Mouse (Mus musculus) ZHBTc4 (cell line): ENCODE measurements around the gene Cep85l.

ENCODE experiments used
- DNase-seq: peaks from one replicate; pipeline ENCODE4 v3.0.0-alpha.2; 2011; ENCODE audit warnings: low read depth, low spot score

The Cep85l gene

DNA sequence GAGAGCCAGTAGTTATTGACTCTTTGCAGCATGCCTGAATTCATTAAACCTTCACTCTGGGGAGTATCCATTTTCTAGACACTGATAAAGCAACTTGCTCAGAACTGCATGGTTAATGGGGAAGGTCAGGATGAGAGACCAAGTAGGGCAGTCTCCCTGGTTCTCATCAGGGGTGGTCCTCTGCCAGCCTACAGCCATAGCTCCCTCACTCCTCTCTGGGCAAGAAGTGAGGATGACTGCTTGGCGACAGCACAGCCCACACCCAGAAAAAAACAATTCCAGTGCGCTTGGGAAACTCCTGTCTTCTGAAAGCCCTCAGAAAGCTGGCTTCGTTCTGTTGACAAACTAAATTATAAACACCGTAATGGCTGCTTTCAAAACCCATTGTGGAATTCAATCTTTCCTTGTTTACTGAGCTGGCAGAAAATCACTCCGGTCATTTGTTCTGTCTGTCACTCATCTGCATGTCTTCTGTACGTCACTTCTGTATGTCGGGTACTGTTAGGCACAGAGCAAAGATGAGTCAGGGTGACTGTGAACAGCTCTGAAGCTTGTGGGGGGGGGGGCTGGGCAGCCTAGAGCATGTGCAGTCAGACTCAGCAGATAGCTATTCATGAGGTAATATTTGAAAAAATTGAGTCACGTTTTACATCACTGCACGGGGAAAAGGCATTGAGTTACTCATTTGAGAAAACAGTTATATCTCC is 15.3 kb upstream of the Cep85l start:
- no peak for DNase-seq

DNA sequence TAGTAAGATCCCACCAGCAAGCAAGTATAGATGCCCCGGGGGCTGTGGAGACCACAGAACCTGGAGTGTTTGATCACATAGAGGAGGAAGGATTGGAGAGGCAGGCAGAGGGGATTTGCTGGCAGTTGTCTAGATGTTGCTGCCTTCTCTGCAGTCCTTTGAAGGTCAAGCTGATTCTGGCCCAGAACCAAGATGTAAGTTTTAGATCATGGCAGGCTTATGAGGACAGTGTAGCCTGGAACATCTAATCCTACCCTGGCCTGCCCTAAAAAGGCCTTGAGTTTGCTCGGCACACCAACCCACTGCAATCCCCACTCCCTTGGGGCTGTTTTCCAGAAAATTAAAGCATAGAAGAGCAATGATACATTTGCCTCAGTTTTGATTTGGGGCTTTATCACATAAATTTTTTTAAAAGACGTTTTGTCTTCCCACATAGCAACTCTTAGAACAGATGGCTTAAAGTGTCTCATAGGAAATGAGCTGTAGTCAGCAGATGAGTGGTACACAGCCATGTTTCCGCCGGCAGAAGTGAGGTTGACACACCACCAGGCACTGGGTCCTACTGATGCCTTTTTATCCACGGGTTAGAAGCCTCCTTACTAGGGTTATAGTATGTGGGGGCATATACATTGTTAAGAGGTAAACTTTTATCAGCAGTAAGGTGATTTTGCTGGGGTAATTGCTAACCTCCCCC is 8.6 kb upstream of the Cep85l start:
- DNase-seq: no peak

DNA sequence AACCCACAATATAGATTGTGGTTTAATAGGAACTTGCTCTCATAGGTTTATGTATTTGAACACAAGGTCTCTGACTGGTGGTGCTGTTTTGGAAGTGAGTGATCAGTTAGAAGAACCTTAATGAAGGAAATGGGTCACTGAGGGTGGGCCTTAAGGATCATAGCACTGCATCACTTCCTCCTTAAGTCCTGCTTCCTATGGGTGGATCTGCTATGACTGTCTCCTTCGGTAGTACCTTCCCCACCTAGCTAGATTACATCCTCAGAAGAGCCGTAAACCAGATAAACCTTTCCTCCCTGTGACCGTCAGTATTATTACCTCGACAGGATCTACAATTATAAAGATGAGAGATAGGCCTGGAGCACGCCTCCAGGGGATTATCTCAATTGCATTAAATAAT is 5.7 kb upstream of the Cep85l start:
- DNase-seq: no peak

DNA sequence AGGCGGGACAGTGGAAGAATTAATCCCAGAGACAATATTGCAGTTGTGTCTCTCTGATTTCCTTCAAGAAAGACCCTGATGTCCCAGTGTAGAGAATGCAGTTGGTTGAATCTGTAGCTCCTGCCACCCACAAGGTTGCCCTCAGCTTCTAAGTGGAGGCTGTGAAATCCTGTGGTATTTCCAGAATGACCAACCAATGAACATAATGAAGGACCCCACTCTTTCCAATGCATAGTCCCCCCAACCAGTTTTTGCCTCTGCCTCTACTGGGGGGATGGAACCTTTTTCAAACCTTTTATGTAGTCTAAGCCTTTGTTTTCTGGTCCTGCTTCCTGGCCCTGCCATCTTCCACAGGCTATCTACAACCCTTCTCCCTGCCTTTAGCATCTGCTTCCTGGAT is 5.1 kb upstream of the Cep85l start:
- no peak for DNase-seq

DNA sequence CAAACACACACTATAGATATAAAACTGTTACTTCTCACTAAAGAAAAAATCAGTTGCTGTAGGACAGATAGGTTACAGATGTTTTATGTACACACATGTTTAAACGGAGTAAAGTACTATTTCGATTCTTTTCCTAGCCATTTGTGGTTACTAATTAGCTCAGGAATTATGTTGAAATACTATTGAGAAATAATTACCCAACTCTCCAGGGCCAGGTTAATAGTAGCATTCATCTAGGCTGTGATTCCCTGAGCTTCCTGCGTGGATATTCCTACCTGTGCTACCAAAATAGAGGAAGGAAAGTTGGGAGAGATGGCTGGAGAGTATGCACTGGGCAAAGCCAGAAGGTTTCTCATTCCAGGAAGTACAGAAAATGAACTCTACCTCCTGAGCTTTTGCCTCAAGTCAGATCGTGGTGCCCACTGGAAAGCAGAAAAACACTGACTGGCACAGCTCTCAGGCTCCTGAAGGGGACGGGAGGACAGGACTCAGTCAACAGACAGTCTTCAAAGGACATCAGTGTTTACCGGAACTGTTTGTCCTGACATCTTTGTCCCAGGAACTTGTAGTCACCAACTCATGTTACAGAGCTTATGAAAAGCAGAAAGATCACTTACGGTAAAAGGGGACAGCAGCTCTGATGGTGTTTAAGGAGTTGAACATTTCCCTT is 3.1 kb upstream of the Cep85l start:
- no peak for DNase-seq

DNA sequence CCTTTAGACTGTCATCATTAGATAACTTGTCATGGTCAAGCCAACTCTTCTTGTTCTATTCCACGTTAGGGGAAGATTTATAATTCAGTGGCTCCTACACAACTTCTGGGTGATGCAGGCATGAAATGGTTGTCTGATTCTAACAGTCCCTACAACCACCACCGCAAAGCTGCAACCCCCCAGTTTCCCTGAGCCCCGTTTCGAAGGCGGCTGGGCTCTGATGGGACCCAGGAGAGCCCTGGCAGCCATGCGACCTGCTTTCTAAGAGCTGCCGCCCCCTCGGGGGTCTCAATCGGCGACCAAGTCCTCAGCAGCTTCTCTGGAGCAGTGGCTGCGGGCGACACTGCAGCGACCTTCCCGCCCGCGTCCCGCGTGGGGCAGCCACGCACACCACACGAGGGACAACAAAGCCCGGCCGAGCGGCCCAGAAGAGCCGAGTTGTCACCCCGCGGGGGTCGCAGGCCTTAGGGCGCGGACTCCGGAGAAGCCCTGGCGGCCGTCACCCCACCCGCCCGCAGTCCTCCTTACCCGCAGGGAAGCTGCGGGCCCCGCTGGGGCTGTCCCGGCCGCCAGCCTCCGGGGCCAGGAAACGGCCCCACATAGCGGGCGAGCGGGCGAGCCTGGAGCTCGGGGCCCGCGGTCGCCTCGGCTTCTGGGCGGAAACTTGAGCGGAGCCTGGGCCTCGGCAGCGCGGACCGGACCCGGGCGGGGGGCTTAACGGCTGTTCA is 602 bp downstream of the Cep85l start:
- peak; percentile 73 for DNase-seq

DNA sequence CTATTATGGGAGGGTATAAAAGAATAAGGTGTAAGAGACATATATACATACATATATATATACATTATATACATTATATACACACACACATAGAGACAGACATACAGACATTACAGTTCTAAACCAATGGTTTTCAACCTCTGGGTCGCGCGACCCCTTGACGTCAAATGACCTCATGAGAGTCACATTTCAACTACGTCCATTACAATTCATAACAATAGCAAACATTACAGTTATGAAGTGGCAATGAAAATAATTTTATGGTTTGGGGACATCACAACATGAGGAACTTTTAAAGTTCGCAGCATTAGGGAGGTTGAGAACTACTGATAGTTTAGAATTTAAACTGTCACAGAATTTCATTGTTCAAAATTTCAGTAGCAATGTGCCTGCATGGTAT is 1.5 kb downstream of the Cep85l start:
- DNase-seq: no peak

DNA sequence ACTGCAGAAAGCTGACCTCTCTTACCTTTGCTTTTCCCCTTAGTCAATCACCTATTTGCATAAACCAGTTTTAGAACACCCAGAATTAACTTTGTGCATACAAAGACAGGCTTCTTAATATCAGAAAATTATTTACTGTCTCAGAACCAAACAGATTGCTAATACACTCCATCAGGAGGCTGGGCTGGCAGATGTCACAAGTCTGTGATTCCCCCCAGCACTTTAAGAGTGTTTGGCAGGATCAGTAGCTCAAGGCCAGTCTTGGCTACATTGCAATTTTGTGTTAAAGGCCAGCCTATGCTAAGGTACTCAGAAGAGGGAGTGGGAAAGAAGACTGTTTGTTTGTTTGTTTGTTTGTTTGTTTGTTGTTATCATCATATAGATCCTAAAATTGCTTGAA is 2.7 kb downstream of the Cep85l start:
- DNase-seq: no peak

DNA sequence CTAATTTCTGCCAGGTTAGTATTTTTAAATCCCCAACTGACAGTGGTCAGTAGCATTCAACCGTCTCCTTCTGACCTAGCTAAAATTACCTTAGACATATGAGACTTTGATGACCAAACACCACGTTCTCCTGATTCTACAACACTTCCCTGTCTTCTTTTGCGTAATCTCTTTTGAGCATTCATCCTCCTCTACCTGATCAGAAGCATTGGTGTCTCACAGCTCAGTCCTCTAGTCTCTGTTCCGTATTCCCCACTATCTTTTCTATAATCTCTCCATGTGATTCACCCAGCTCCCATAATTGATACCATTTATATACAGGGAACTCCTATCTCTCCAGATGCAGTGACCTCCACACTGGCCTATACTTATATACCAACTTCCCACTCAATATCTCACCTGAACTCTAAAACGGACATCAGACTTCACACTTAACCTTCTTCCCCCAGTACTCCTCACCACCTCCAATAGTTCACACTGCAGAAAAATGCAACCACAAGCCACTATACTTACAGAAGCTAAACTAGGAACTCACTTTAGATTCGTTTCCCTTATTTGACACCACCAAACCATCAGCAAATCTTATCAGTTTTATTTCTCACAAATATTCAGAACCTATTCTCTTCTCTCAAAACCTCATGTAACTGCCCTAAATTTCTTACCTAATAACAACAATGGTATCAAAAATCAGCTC is 5.7 kb downstream of the Cep85l start:
- DNase-seq: no peak

DNA sequence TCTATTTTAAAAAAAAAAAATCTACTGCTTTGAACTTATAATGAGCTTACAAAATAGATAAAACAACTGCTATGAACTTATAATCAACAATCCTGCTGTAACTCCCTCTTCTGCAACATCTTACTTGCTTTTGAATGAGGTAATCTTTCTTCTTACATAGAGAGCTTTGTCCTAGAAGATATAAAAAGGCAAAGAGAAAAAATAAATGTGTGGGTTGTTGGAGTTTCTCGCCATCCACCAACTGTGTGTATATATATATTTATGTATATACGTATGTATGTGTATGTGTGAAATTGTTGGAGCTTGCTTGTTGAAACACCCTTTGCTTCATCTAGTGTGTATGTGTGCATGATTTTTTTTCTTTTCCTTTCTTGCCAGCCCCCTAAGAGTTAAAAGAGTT is 12.5 kb downstream of the Cep85l start:
- DNase-seq: no peak

DNA sequence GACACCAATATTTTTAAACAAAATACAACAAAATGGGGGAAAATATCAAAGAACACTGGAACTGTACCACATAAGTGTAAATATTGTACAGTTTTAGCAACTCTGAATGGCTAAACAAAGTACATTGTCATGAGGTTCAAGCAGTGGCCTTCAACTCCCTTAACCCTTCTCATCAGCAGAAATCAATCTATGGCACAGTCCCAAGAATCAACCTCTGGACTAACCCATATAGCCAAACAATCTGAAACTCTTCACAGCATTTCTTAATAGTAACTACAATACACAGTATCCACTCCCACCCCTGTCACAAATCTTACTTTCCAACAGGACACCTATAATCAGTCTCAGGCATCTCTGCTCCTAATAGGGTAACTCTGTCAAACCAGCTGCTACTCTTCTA is 15.4 kb downstream of the Cep85l start:
- no peak for DNase-seq

DNA sequence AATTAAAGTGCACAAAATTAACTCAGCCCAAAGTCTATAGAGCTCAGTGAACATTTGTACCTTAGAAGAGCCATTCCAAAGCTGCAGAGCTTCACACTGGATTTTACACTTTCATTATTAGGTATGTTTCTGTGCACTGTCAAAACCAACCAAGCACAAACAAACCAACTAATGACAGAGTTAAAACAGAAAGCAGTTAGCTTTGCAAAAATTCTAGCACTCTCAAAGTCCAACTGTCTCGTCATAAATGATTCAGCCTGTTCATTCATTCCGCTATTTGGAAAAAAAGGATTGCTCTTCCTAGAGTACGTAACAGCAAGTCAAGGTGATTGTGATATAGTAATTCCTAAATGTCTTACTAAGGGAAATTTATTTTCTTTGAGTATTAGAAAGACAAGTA is 20.7 kb downstream of the Cep85l start:
- DNase-seq: no peak

DNA sequence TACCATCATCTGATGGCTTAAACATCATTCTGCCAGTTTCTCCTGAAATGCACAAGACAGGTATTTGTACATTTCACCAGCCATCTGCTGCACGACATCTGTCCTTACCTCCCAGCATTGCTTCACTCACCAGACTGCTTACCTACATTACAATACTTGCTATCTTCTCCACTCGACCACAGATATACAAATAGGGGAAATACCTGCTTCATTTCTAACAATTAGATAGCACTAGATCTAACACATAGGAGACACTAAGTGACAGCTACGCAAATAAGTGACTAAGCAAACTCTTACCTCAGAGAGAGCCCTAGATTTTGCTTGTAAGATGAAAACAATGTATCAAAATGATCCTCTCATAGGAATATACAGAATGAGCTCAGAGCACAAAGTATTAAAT is 26.1 kb downstream of the Cep85l start:
- no peak for DNase-seq

DNA sequence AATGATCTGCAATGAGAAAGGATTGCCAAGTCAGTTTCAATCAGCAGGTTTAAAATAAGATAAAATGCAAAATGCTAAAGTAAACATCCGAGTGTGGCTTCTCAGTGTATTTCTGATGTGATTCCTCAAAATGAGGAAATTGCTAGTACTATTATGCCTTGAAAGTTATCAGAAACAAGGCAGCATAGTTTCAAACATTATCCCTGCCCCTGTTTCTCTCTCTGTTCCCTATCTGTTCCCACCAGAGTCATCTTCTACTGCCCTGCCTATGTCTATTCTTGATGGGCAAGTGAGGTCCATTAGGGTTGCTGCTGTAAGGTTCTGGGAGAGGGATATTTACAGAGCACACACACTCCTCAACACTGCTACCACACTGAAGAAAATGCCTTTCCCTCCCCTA is 30.5 kb downstream of the Cep85l start:
- no peak for DNase-seq

DNA sequence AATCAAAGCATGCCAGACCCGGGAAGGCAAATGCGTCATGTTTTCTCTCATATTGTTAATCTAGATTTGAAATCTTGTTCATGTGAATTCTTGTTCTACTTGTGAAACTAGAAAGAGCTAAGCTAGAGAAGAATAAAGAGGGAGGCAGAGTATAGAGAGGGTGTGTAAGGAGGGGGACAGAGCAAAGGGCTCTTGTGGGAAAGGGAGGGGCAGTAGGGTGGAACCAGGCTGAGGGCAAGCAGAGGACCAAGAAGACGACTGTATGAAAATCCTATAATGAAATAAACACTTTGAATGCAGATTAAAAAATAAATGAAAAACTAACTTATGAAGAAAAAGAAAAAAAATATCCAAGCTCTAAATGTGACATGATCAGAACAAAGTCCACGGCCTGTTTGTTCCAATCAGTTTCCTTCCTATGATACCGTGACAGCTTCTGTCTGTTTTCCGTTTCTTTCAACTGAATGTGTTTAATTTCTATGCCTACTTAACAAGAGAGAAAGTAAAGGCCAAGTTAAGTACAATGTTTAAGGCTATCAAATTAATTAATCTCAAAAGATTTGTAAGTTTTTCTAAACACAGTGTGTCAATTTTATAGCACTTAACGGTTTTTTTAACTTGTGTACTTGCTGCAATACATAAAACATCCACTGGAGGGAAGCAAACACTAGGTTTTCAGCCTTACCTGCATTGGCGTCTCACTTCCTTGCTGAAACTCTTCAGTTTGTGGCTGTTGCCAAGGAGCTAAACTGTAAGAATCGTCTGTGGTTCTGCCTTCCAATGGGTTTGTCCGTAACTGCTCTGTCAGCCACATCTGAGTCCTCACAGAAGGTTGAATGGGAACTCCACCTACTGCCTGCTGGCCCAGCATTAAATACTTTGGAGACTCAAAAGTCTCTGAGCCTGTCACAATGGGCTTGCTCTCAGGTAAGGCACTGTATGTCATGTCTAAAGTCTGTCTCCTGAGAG is 31.7 kb downstream of the Cep85l start:
- DNase-seq: peak; percentile 80

DNA sequence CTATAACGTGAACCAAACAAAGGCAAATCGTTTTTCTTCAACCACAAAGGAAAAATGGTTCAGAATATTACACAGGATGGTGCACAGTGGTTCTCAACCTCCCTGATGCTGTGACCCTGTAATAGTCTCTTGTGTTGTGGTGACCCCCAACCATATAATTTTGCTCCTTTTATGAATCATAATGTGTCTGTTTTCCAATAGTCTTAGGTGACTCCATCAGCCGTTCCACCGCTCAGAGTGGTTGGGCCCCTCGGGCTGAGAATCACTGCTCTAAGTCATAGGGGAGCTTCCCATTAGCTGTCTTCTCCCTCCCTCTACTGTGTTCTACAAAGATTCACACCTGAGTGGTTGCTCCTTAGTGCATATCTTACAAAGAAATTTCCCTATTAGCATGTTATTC is 32.8 kb downstream of the Cep85l start:
- DNase-seq: no peak

DNA sequence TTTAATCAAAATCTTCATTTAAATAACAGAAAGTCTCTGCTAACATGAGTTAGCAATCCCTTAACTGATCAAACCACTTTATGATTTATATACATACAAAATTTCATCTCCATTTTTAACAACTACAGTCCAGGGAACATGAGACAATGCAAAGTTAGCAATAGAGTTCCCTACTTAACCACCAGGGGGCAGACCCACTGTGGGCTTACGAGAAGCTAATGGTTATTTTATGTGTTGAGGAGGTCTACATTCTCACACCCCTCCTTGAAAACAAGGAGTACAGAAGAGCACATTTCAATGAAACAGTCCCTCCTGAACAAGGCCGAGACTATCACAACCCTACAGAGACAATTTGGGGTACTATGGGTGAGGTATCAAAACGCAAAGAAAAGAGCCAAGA is 33.2 kb downstream of the Cep85l start:
- DNase-seq: peak; percentile 54

DNA sequence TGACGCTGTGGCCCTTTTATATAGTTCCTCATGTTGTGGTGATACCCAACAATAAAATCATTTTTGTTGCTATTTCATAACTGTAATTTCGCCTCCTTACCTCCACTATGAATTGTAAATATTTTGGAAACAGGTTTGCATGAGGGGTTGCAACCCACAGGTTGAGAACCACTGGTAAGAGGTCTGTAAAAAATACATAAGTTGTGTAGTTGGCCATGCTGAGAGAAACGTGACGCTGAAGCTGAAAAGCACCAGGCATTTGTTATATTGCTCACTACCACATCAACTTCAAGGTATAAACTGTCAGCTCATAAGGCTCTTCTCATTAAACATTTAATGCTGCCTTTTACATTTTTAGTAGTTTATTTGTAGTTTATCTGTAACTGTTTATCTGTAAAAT is 34.2 kb downstream of the Cep85l start:
- no peak for DNase-seq

DNA sequence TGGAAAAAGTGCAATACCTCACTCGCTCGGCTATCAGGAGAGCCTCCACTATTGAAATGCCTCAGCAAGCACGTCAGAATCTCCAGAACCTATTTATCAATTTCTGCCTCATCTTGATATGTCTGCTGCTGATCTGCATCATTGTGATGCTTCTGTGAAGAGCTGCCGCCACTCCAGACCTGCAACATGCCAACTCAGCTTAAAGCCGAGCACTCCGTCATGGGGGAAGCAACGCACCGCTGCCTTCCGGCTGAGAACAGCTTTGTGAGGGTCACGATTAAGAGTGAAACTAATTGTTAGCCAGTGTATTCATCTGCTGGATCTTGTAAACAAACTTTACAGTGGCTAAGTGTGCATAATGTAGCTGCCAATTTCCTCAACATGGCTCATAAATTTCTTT is 35.9 kb downstream of the Cep85l start:
- no peak for DNase-seq

DNA sequence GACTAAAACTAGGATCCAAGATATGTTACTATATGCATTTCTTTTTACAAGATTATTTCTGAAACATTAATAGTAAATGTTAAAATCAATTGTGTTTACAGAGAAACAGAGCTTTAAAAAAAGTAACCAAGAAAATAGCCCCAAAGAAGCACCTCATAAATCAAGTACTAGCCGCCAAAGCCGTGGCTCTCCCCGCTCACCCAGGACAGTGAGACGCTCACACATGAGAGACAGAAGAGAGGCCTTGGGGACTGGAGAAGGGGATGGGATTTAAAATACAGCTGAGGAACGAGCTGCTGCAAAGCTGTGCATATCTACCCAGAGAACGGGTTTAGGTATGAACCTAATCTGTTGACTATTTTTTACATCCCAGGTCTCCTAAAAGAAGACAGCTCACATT is 36.4 kb downstream of the Cep85l start:
- DNase-seq: no peak
